Mouse (Mus musculus) layer of hippocampus, postnatal 10 days (tissue): ENCODE data around the gene Cyp2c70. TPM values are rescaled to one million over a fixed set of nuclear protein-coding genes. Genes with fewer than 3 reads are reported as not detected.

Experiments used
- total RNA-seq, 2 experiments: library from RNA; stranded (reverse); gene quantifications; 2 replicates each; pipeline ENCODE4 v1.2.3; 2021

The Cyp2c70 gene
- total RNA-seq, 2 experiments from 2014 or later = 3.6 to 4.4 TPM

Other genes starting within 250 kb of the Cyp2c70 start
- not detected for gene Cyp2c37, start 194.9 kb downstream of the Cyp2c70 start, total RNA-seq
- gene Cyp2c54, start 113.5 kb downstream of the Cyp2c70 start, total RNA-seq = not detected
- gene Cyp2c50, start 97.6 kb downstream of the Cyp2c70 start, total RNA-seq = not detected
- 1 to 10 TPM; 7.6 to 9.0 TPM for gene Pdlim1, start 84.5 kb upstream of the Cyp2c70 start, total RNA-seq